Mouse (Mus musculus) ovary, postnatal 36 days (tissue): Measurements from ENCODE around the gene Ankrd63.
"Not testable (repeated sequence)": the region's sequence is repeated elsewhere in the genome, so short reads cannot be mapped to it uniquely, and the experiment has no call there.

Experiments
- DNase-seq: peaks from one replicate; pipeline ENCODE4 v3.0.0; 2022; ENCODE audit warnings: low spot score, mixed read lengths

The Ankrd63 gene

GRCm38 (mm10) chr2:118661891-118662290, 41.9 kb downstream of the Ankrd63 start:
- DNase-seq: no peak

- peak; percentile 49 for DNase-seq
Observed at GRCm38 (mm10) chr2:118659998-118660452, 43.7 kb downstream of the Ankrd63 start.

- no peak for DNase-seq
Observed at GRCm38 (mm10) chr2:118659493-118659892, 44.3 kb downstream of the Ankrd63 start.

- DNase-seq: no peak
Observed at GRCm38 (mm10) chr2:118659077-118659476, 44.7 kb downstream of the Ankrd63 start.

GRCm38 (mm10) chr2:118658457-118658856, 45.3 kb downstream of the Ankrd63 start:
- DNase-seq: no peak

- DNase-seq: no peak
Observed at GRCm38 (mm10) chr2:118656688-118657281, 47.0 kb downstream of the Ankrd63 start.

- not testable (repeated sequence) for DNase-seq
Observed at GRCm38 (mm10) chr2:118650697-118651096, 53.1 kb downstream of the Ankrd63 start.
